Mouse (Mus musculus): Measurements from ENCODE around the gene Iqcf3.

DNA sequence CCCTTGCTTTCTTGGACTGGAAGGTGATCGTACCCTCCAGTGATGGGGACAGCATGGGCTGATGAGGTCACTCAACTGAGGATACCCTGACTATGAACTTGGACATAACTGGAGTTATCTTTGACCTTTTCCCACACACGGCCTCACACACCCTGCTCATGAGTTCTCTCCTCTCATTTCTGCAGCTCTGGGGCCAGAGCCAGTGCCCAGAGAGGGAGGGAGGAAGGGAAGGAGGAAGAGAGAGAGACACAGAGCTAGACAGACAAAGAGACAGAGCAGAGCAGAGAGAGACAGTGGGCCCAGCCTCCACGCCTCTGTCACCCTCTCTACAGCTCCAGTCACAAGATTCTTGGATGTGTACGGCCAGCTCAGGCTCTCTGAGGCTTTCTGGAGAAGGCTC is 89.1 kb downstream of the Iqcf3 start:
- TF ChIP-seq CTCF (IDR thresholded peaks at IDR 0.05; ENCODE audit: low read depth) (no peak), EP300 (IDR thresholded peaks at IDR 0.05; ENCODE audit: low read depth) (no peak)

Measured in liver, postnatal 0 days (tissue).